Mouse (Mus musculus): ENCODE measurements at regions not wholly inside any gene's neighbourhood (a gene's known extent, or its start where the extent isn't known, plus 50 kb on each side); places are given as distances from the start of the nearest gene placed in this dataset.

DNA sequence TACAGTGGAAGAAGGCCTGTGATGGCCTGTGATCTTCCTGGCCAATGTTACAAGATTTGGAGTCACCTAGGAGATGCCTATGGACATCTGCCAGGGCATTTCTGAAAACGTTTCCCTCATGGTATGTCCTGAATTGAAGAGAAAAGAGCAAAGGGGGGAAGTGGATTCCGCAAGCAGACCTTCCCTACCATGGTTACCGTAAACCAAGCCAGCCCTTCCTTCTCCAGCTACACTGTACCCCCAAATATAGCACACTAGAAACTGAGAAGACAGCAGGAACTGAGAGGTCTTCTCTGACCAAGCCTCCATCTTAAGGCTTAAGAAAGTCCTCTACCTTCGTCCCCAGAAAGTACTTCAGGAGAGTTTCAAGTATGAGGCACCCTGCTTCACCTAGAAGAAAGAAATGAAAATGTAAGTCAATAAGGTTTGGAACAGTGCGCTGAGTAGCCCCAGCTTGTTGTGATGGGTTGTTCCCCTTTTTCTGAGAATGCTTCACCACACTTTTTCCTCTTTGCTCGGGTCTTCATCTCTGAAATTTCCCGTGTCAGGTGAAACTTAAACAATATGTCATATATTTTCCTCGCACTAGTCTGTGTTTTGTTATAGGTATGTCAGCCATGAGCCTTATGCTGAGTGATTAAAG lies 321.9 kb downstream of the Mllt3 start:
- TF ChIP-seq MAX (IDR thresholded peaks at IDR 0.05; ENCODE audit: low read length) = no peak
- TF ChIP-seq POLR2A (IDR thresholded peaks at IDR 0.05; ENCODE audit: low read depth, low read length) = no peak
- TF ChIP-seq GABPA (IDR thresholded peaks at IDR 0.05; ENCODE audit: insufficient replicate concordance, low read depth, low read length) = no peak
- no peak for TF ChIP-seq ZMIZ1 (IDR thresholded peaks at IDR 0.05; ENCODE audit: low read depth, low read length)
- TF ChIP-seq USF2 (conservative IDR thresholded peaks at IDR 0.05; ENCODE audit: low read depth, low read length) = no peak
- TF ChIP-seq JUND (conservative IDR thresholded peaks at IDR 0.05; ENCODE audit: low read depth, low read length) = no peak
- TF ChIP-seq MXI1 (IDR thresholded peaks at IDR 0.05; ENCODE audit: low read depth, low read length) = no peak
- no peak for TF ChIP-seq MAZ (IDR thresholded peaks at IDR 0.05; ENCODE audit: low read depth, low read length)
- TF ChIP-seq BHLHE40 (IDR thresholded peaks at IDR 0.05; ENCODE audit: low read depth, low read length) = no peak
- no peaks in the 10 kb centered on the region for H3K36me3 ChIP-seq (replicated peaks in 1 of 2; ENCODE audit: control insufficient read depth in 1 of 2, insufficient read depth in 1 of 2, low read length in 1 of 2)
- H3K4me1 ChIP-seq (ENCODE audit: control insufficient read depth in 1 of 2, insufficient read depth in 2 of 2) = peaks cover 2 to 3% of the 10 kb centered on the region in 2 experiments; a peak in 1 of 4 replicates
- H3K9me3 ChIP-seq (replicated peaks; ENCODE audit: low read length) = no peaks in the 10 kb centered on the region
- dilution Hi-C loops (cut with MboI; ENCODE audit: extremely low pct_ligation_motif_present, extremely low pct_unique_long_range_greater_than_20kb, low sequenced_read_pairs) (no loop called here), in situ Hi-C loops (cut with MboI; ENCODE audit: low pct_ligation_motif_present, low pct_unique_long_range_greater_than_20kb, low sequenced_read_pairs) (no loop called here)
- H3K79me2 ChIP-seq (replicated peaks; ENCODE audit: control insufficient read depth, extremely low read depth, insufficient read depth, poor library complexity, severe bottlenecking) = no peaks in the 10 kb centered on the region
- no peak overlapping the region for H3K27ac ChIP-seq (ENCODE audit: insufficient read depth, low read depth)
- no peak overlapping the region for H3K9ac ChIP-seq (ENCODE audit: insufficient read depth, low read depth)
- DNase-seq (ENCODE audit: extremely low read depth) = no peak
- H3K4me2 ChIP-seq (ENCODE audit: insufficient read depth, low read depth, poor library complexity, severe bottlenecking) = no peak overlapping the region
- no peaks in the 10 kb centered on the region for H3K27me3 ChIP-seq (replicated peaks)
- no peak overlapping the region for H3K4me3 ChIP-seq (replicated peaks in 1 of 3; ENCODE audit: low read depth in 2 of 3, low read length in 2 of 3, poor library complexity in 1 of 3)

DNA sequence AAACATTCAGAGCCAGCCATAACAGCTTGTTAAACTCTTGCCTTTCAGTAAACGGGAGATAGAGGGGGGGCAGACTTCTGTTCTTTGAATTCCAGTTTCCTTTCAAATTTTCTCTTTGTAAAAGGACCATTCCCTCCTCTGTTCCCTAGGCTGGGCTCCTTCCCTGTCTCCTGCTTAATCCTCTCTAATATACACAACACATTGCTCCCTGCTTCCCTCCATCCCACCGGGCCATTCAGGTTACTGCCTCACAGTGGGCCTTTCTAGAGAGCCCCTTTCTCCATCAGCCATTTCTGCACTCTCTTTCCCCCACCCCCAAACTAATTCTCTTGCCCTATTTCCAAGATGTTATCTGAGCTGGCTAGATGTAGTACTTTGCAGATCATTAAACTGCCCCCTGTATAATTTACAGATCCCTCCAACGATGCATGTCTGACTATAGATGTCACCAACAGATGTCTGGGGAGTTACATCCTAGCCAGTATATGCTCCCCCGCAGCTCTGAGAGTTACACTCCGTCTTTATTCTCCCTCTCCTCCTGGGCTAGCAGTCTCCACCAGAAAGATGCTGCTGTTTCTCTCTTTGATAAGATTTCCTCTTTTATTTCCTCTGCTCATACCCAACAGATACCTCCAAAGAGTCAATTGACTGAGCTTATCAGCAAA lies 324.1 kb downstream of the Mllt3 start:
- no peak overlapping the region for H3K4me3 ChIP-seq (replicated peaks in 1 of 3; ENCODE audit: low read depth in 2 of 3, low read length in 2 of 3, poor library complexity in 1 of 3)
- H3K27me3 ChIP-seq (replicated peaks) = no peaks in the 10 kb centered on the region
- in situ Hi-C loops (cut with MboI; ENCODE audit: low pct_ligation_motif_present, low pct_unique_long_range_greater_than_20kb, low sequenced_read_pairs) (no loop called here), dilution Hi-C loops (cut with MboI; ENCODE audit: extremely low pct_ligation_motif_present, extremely low pct_unique_long_range_greater_than_20kb, low sequenced_read_pairs) (no loop called here)
- no peaks in the 10 kb centered on the region for H3K79me2 ChIP-seq (replicated peaks; ENCODE audit: control insufficient read depth, extremely low read depth, insufficient read depth, poor library complexity, severe bottlenecking)
- TF ChIP-seq E2F4 (IDR thresholded peaks at IDR 0.05; ENCODE audit: insufficient replicate concordance, low read depth, low read length) (no peak), JUN (IDR thresholded peaks at IDR 0.05; ENCODE audit: insufficient read depth, low read depth, low read length) (no peak), MAX (IDR thresholded peaks at IDR 0.05; ENCODE audit: low read length) (no peak), CTCF (conservative IDR thresholded peaks at IDR 0.05 in 1 of 2, IDR thresholded peaks at IDR 0.05 in 1 of 2; ENCODE audit: low read depth in 2 of 2, low read length in 2 of 2) (no peak), ELF1 (IDR thresholded peaks at IDR 0.05; ENCODE audit: low read depth, low read length) (no peak), KAT2A (IDR thresholded peaks at IDR 0.05; ENCODE audit: insufficient replicate concordance, low read length) (no peak), MEF2A (IDR thresholded peaks at IDR 0.05; ENCODE audit: borderline replicate concordance, low read depth, low read length) (no peak)
- no peak overlapping the region for H3K4me2 ChIP-seq (ENCODE audit: insufficient read depth, low read depth, poor library complexity, severe bottlenecking)
- no peak for DNase-seq (ENCODE audit: extremely low read depth)
- H3K36me3 ChIP-seq (replicated peaks in 1 of 2; ENCODE audit: control insufficient read depth in 1 of 2, insufficient read depth in 1 of 2, low read length in 1 of 2) = no peaks in the 10 kb centered on the region
- H3K4me1 ChIP-seq (ENCODE audit: control insufficient read depth in 1 of 2, insufficient read depth in 2 of 2) = no peaks in the 10 kb centered on the region
- H3K9me3 ChIP-seq (replicated peaks; ENCODE audit: low read length) = no peaks in the 10 kb centered on the region
- H3K27ac ChIP-seq (ENCODE audit: insufficient read depth, low read depth) = no peak overlapping the region
- no peak overlapping the region for H3K9ac ChIP-seq (ENCODE audit: insufficient read depth, low read depth)
